Mouse (Mus musculus) small intestine, adult 2 months (tissue): ENCODE results near the gene Dgke. TPM values are rescaled to one million over a fixed set of nuclear protein-coding genes. Genes with fewer than 3 reads are reported as not detected.
"Not testable (repeated sequence)": the region's sequence is repeated elsewhere in the genome, so short reads cannot be mapped to it uniquely, and the experiment has no call there.

Experiments used
- H3K27ac ChIP-seq: fragments of 200-500 bp; 2 replicates; pipeline ENCODE4 v1.5.1; 2012; ENCODE audit warnings: low read depth, low read length, control low read depth, inconsistent platforms; ENCODE audit not compliant: insufficient read depth
- H3K27me3 ChIP-seq: fragments of 200-500 bp; 2 replicates; pipeline ENCODE4 v1.6.1; 2012; ENCODE audit warnings: mild to moderate bottlenecking, moderate library complexity, low read length, inconsistent platforms; ENCODE audit not compliant: control insufficient read depth, insufficient read depth
- H3K36me3 ChIP-seq: fragments of 200-500 bp; 2 replicates; pipeline ENCODE4 v1.6.1; 2012; ENCODE audit warnings: mild to moderate bottlenecking, low read length, control low read depth, inconsistent platforms; ENCODE audit not compliant: control insufficient read depth, insufficient read depth
- H3K4me1 ChIP-seq: fragments of 200-500 bp; 2 replicates; pipeline ENCODE4 v1.6.1; 2012; ENCODE audit warnings: low read length, inconsistent platforms, mixed read lengths; ENCODE audit not compliant: control insufficient read depth, insufficient read depth, insufficient read length
- H3K4me3 ChIP-seq: fragments of 200-500 bp; 2 replicates; pipeline ENCODE4 v1.5.1; 2012; ENCODE audit warnings: low read depth, mild to moderate bottlenecking, control low read depth, inconsistent platforms, low read length, moderate library complexity
- CTCF ChIP-seq: fragments of 200-500 bp; IDR thresholded peaks from 2 replicates; pipeline ENCODE4 v1.5.1; 2012; ENCODE audit warnings: low read depth, mild to moderate bottlenecking, control low read depth, inconsistent platforms, low read length, moderate library complexity, mixed read lengths; ENCODE audit not compliant: insufficient replicate concordance, insufficient read length; ENCODE audit errors: extremely low read depth
- POLR2A ChIP-seq: fragments of 200-500 bp; IDR thresholded peaks from 2 replicates; pipeline ENCODE4 v1.6.1; 2012; ENCODE audit warnings: low read depth, mild to moderate bottlenecking, control low read depth, inconsistent platforms, low read length, moderate library complexity
- whole genome bisulfite sequencing: fragments of 180-500 bp; shearing (Covaris S2); methylation state at CpG from one replicate; pipeline ENCODE4 v1.1.7; 2018; 5-methylcytosine and 5-hydroxymethylcytosine counted together
- polyA plus RNA-seq: library from polyadenylated mRNA; depleted of rRNA; stranded (reverse); fragments of >200 nt; gene quantifications from 2 replicates; pipeline ENCODE4 v1.2.3, GENCODE M21; 2012

Gene Dgke
- polyA plus RNA-seq, 1 experiment = 3.2 TPM

GRCm38 (mm10) chr11:89055931-89056690 lies 10.5 kb downstream of the Dgke start:
- TF ChIP-seq POLR2A (no peak), CTCF (no peak)
- H3K27me3 ChIP-seq = no peaks in the 10 kb centered on the region
- WGBS = 51% methylated on average over 13 of the region's 13 CpGs
- no peak overlapping the region for H3K27ac ChIP-seq
- peaks cover 8% of the 10 kb centered on the region for H3K4me1 ChIP-seq
- peaks cover 9% of the 10 kb centered on the region for H3K36me3 ChIP-seq
- no peak overlapping the region for H3K4me3 ChIP-seq

GRCm38 (mm10) chr11:89051767-89052166 lies 14.9 kb downstream of the Dgke start:
- Histone ChIP-seq H3K4me1 (0 out of 2 replicates have a peak, but pooled peaks cover 5% of the 10 kb centered on the region), H3K27me3 (no peaks in the 10 kb centered on the region), H3K4me3 (no peak overlapping the region), H3K27ac (no peak overlapping the region), H3K36me3 (peaks cover 24% of the 10 kb centered on the region)
- no peak for TF ChIP-seq POLR2A
- no peak for TF ChIP-seq CTCF
- WGBS = 88% methylated on average over 6 of the region's 6 CpGs

- no peak overlapping the region for H3K27ac ChIP-seq
- WGBS = 97% methylated on average over 3 of the region's 3 CpGs
- no peak overlapping the region for H3K4me3 ChIP-seq
- H3K4me1 ChIP-seq = no peaks in the 10 kb centered on the region
- H3K27me3 ChIP-seq = no peaks in the 10 kb centered on the region
- H3K36me3 ChIP-seq = peaks cover 29% of the 10 kb centered on the region
- TF ChIP-seq CTCF (no peak), POLR2A (no peak)
These were observed 20.6 kb downstream of the Dgke start for GRCm38 (mm10) chr11:89046021-89046420.

- H3K4me1 ChIP-seq, H3K4me3 ChIP-seq, H3K27me3 ChIP-seq, H3K27ac ChIP-seq: not testable (repeated sequence)
- H3K36me3 ChIP-seq = peaks cover 27% of the 10 kb centered on the region
- WGBS = 95% methylated on average over 3 of the region's 3 CpGs
These were observed 21.1 kb downstream of the Dgke start for GRCm38 (mm10) chr11:89045501-89045900.

- TF ChIP-seq POLR2A (no peak), CTCF (no peak)
These were observed 23.6 kb downstream of the Dgke start for GRCm38 (mm10) chr11:89043046-89043445.

GRCm38 (mm10) chr11:89041073-89041472 lies 25.6 kb downstream of the Dgke start:
- peaks cover 23% of the 10 kb centered on the region for H3K36me3 ChIP-seq
- 81% methylated on average over 6 of the region's 7 CpGs for WGBS
- H3K27me3 ChIP-seq, H3K4me1 ChIP-seq, H3K4me3 ChIP-seq, H3K27ac ChIP-seq: not testable (repeated sequence)

More at GRCm38 (mm10) chr11:89043046-89043445, 23.6 kb downstream of the Dgke start:
- Histone ChIP-seq H3K27me3 (no peaks in the 10 kb centered on the region), H3K4me3 (no peak overlapping the region), H3K27ac (no peak overlapping the region), H3K36me3 (peaks cover 28% of the 10 kb centered on the region), H3K4me1 (no peaks in the 10 kb centered on the region)
- WGBS = 83% methylated on average over 7 of the region's 7 CpGs

GRCm38 (mm10) chr11:89039325-89039724 lies 27.3 kb downstream of the Dgke start:
- Histone ChIP-seq H3K36me3 (peaks cover 18% of the 10 kb centered on the region), H3K4me1 (no peaks in the 10 kb centered on the region), H3K27ac (no peak overlapping the region), H3K4me3 (no peak overlapping the region), H3K27me3 (no peaks in the 10 kb centered on the region)
- peak; percentile 96 for TF ChIP-seq CTCF
- TF ChIP-seq POLR2A = no peak
- WGBS = 16% methylated on average over 3 of the region's 3 CpGs
